Mouse (Mus musculus) heart, adult 2 months (tissue): ENCODE data around the gene Mrps18b. TPM values are rescaled to one million over a fixed set of nuclear protein-coding genes. Genes with fewer than 3 reads are reported as not detected.

ENCODE experiments used
- DNase-seq, 2 experiments: peaks; one replicate each; pipeline ENCODE4 v3.0.0; 2021
- H3K27ac ChIP-seq: fragments of 200-600 bp; 2 replicates; pipeline ENCODE4 v1.8.1; 2022
- H3K27me3 ChIP-seq: fragments of 200-500 bp; 2 replicates; pipeline ENCODE4 v1.6.1; 2012; ENCODE audit warnings: mild to moderate bottlenecking, low read length, inconsistent platforms, mixed read lengths; ENCODE audit not compliant: control insufficient read depth, insufficient read depth
- H3K36me3 ChIP-seq: fragments of 200-500 bp; 2 replicates; pipeline ENCODE4 v1.6.1; 2012; ENCODE audit warnings: low read length, inconsistent platforms; ENCODE audit not compliant: control insufficient read depth, insufficient read depth
- H3K4me1 ChIP-seq: fragments of 200-500 bp; 2 replicates; pipeline ENCODE4 v1.6.1; 2011; ENCODE audit warnings: low read length; ENCODE audit not compliant: control insufficient read depth, insufficient read depth
- H3K4me3 ChIP-seq: fragments of 200-600 bp; 2 replicates; pipeline ENCODE4 v1.8.1; 2022
- H3K79me2 ChIP-seq: fragments of 200-500 bp; replicated peaks from 2 replicates; pipeline ENCODE4 v1.6.1; 2012; ENCODE audit warnings: mild to moderate bottlenecking, inconsistent platforms, low read length, moderate library complexity, mixed read lengths; ENCODE audit not compliant: control insufficient read depth, insufficient read depth
- H3K9ac ChIP-seq: fragments of 200-500 bp; 2 replicates; pipeline ENCODE4 v1.6.1; 2012; ENCODE audit warnings: low read depth, mild to moderate bottlenecking, control low read depth, inconsistent platforms, low read length, mixed read lengths
- CTCF ChIP-seq: fragments of 200-600 bp; IDR thresholded peaks from 2 replicates; pipeline ENCODE4 v1.8.1; 2022; ENCODE audit warnings: antibody characterized with exemption, mild to moderate bottlenecking, moderate library complexity
- EP300 ChIP-seq: fragments of 200-500 bp; IDR thresholded peaks from 2 replicates; pipeline ENCODE4 v1.6.1; 2011; ENCODE audit warnings: low read depth, low read length, control low read depth; ENCODE audit not compliant: insufficient read depth
- POLR2A ChIP-seq: fragments of 200-500 bp; IDR thresholded peaks from 2 replicates; pipeline ENCODE4 v1.6.1; 2011; ENCODE audit warnings: mild to moderate bottlenecking, low read depth, low read length, control low read depth; ENCODE audit not compliant: insufficient read depth
- WGBS: fragments of 180-500 bp; shearing (Covaris S2); methylation state at CpG from one replicate; pipeline ENCODE4 v1.1.7; 2018; 5-methylcytosine and 5-hydroxymethylcytosine counted together
- intact Hi-C: fragments of 180-260 bp; cut with DNase I; formaldehyde crosslinking; loops from one replicate; pipeline ENCODE4 v1.15.1; 2025
- polyA plus RNA-seq: library from polyadenylated mRNA; depleted of rRNA; stranded (reverse); fragments of >200 nt; gene quantifications from 2 replicates; pipeline ENCODE4 v1.2.3, GENCODE M21; 2012
- total RNA-seq, 2 experiments: library from RNA; stranded (reverse); gene quantifications; 2 replicates each; pipeline ENCODE4 v1.2.3; 2021

Mrps18b gene
- total and polyA plus RNA-seq, 3 experiments: 50.9 to 76.0 (median 56.2) TPM

GRCm38 (mm10) chr17:35917143-35917462, 914 bp upstream of the Mrps18b start:
- TF ChIP-seq POLR2A (no peak), CTCF (no peak), EP300 (no peak)
- Histone ChIP-seq H3K4me1 (peaks cover 8% of the 10 kb centered on the region), H3K4me3 (peak overlapping the region; percentile 79), H3K27me3 (no peaks in the 10 kb centered on the region), H3K9ac (peak overlapping the region; percentile 68), H3K36me3 (peaks cover 11% of the 10 kb centered on the region), H3K79me2 (no peaks in the 10 kb centered on the region), H3K27ac (peak overlapping the region; percentile 100)
- WGBS: under 1% methylated on average over 8 of the region's 8 CpGs
- intact Hi-C loops: loop anchor here (2.0 kb wide), 3 partner anchors 20 to 78 kb away; partner anchors contain the start of genes 2310061I04Rik and Tubb5
- DNase-seq: no peak

DNA sequence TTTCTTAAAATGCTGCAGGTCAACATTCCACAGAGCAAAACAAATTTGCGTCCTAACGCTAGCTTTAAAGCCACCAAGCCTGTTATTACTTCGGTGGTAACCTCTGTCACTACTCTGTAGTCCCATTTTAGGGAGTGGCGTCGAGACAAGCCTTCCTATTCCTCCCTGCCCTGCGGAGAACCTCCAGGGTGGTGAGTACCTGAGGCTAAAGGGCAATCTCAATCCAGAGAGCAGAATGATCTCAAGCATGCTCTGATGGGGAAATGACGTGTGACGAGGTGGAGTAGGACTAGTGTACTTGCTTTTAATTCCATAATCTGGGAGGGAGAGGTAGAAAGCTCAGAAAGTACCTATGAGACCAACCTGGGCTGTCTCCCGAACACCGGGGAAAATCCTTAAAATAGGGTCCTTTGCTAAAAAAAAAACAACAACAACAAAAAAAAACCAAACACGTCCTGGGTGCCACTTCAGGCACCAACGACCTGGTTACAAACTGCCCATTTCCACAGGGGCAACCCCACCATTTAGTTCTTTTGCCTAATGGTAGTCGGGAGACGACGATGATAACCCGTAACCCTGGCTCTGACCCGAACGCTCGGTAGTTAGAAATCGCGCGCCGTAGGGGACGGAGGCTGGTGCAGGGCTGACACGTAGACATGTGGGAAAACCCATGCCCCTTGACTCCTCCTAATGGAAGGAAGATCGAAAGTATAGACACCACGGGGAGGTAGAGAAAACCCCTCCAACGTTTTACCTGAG, 472 bp downstream of the Mrps18b start:
- Histone ChIP-seq H3K79me2 (no peaks in the 10 kb centered on the region), H3K27ac (peak overlapping the region; percentile 100), H3K4me3 (peak overlapping the region; percentile 70), H3K9ac (peak overlapping the region; percentile 59), H3K27me3 (no peaks in the 10 kb centered on the region), H3K36me3 (peaks cover 8% of the 10 kb centered on the region), H3K4me1 (peaks cover 7% of the 10 kb centered on the region)
- 2% methylated on average over 28 of the region's 28 CpGs for WGBS
- DNase-seq: no peak
- TF ChIP-seq EP300: no peak
- intact Hi-C loops: loop anchor here (2.0 kb wide), 3 partner anchors 19 to 77 kb away; partner anchors contain the start of genes 2310061I04Rik and Tubb5

- H3K27ac ChIP-seq: no peak overlapping the region
- 74% methylated on average over 6 of the region's 6 CpGs for WGBS
- peaks cover 4% of the 10 kb centered on the region for H3K36me3 ChIP-seq
- H3K4me1 ChIP-seq: peaks cover 7% of the 10 kb centered on the region
- TF ChIP-seq CTCF (no peak), POLR2A (no peak), EP300 (no peak)
- no peak overlapping the region for H3K9ac ChIP-seq
- H3K79me2 ChIP-seq: no peaks in the 10 kb centered on the region
- H3K4me3 ChIP-seq: no peak overlapping the region; the same call in 1 of the 2 replicates
- intact Hi-C loops: no loop called here
- H3K27me3 ChIP-seq: no peaks in the 10 kb centered on the region
- DNase-seq: no peak
Measured at GRCm38 (mm10) chr17:35914975-35915374, 1.2 kb downstream of the Mrps18b start.

DNA sequence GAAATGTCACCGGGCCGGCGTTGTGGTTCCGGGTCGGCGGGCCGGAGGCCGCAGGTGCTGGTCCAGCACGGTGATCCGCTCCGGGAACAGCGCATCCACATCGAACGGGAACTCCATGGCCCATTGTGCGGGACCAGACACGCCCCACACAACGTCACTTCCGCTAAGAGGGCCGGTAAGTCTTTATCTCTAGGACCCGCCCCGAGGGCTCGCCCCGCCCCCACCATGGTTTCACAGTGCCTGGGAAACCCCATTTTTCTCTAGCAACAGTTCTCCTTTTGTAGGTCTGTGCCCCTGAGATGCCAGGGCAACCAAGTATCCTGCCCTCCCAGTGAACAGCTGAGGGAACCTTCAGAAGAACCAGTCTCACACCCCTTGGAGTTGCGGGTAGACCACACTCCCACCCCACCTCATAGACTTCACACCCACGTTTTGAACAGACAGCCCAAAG, 6.2 kb downstream of the Mrps18b start, which contains the start of gene Atat1:
Gene Atat1 (minus strand): TSS at position 157 of the 451 bp plus-strand sequence.
- no peaks in the 10 kb centered on the region for H3K79me2 ChIP-seq
- peak; percentile 92 to 94 for DNase-seq
- H3K4me1 ChIP-seq: no peaks in the 10 kb centered on the region; the same call in 1 of the 2 replicates
- no peaks in the 10 kb centered on the region for H3K36me3 ChIP-seq
- peak within 1 kb of the TSS; percentile 59 for H3K27ac ChIP-seq
- TF ChIP-seq CTCF: no peak
- TF ChIP-seq POLR2A: peak; percentile 74
- 0 out of 2 replicates have a peak, but pooled peaks have one; percentile 24 for TF ChIP-seq EP300
- WGBS: 3% methylated on average over 25 of the region's 25 CpGs
- peak within 1 kb of the TSS; percentile 8 for H3K9ac ChIP-seq
- peak within 1 kb of the TSS; percentile 79 for H3K4me3 ChIP-seq
- intact Hi-C loops: loop anchor here (2.0 kb wide), 1 partner anchor 79 kb away; no protein-coding TSS in a partner anchor
- no peaks in the 10 kb centered on the region for H3K27me3 ChIP-seq

- Histone ChIP-seq H3K4me3 (peak overlapping the region; percentile 79), H3K27ac (peak overlapping the region; percentile 59), H3K9ac (peak overlapping the region; percentile 8), H3K36me3 (no peaks in the 10 kb centered on the region), H3K4me1 (no peaks in the 10 kb centered on the region; the same call in none of the 2 replicates), H3K79me2 (no peaks in the 10 kb centered on the region), H3K27me3 (no peaks in the 10 kb centered on the region)
- intact Hi-C loops: loop anchor here (2.0 kb wide), 1 partner anchor 79 kb away; no protein-coding TSS in a partner anchor
- TF ChIP-seq EP300 (no peak), CTCF (no peak), POLR2A (no peak)
- DNase-seq: peak in 1 of 2 experiments; percentile 20
- 25% methylated on average over 20 of the region's 20 CpGs for WGBS
Measured at GRCm38 (mm10) chr17:35909186-35909918, 6.8 kb downstream of the Mrps18b start.
